Mouse (Mus musculus) lung, postnatal 0 days (tissue): ENCODE measurements at regions not wholly inside any gene's neighbourhood (a gene's known extent, or its start where the extent isn't known, plus 50 kb on each side); places are given as distances from the start of the nearest gene placed in this dataset.

Experiments used
- ATAC-seq: fragments of 200-750 bp; cut with Nextera tagmentation; 2 replicates; pipeline ENCODE4 v1.8.0; 2017; ENCODE audit warnings: moderate library complexity
- DNase-seq: peaks from one replicate; pipeline ENCODE4 v3.0.0-alpha.2; 2016; ENCODE audit warnings: low spot score
- H3K27ac ChIP-seq: fragments of 300-500 bp; sonication (generic); 2 replicates; pipeline ENCODE4 v1.5.1; 2014; ENCODE audit warnings: antibody characterized with exemption, mild to moderate bottlenecking, low read length, mixed read lengths
- H3K27me3 ChIP-seq: fragments of 300-500 bp; sonication (generic); replicated peaks from 2 replicates; pipeline ENCODE4 v1.6.1; 2014; ENCODE audit warnings: low read length, mixed read lengths; ENCODE audit not compliant: insufficient read depth
- H3K36me3 ChIP-seq: fragments of 300-500 bp; sonication (generic); 2 replicates; pipeline ENCODE4 v1.6.1; 2014; ENCODE audit warnings: low read length, mixed read lengths; ENCODE audit not compliant: insufficient read depth
- H3K4me1 ChIP-seq: fragments of 300-500 bp; sonication (generic); 2 replicates; pipeline ENCODE4 v1.6.1; 2014; ENCODE audit warnings: antibody characterized with exemption, low read depth, low read length, mixed read lengths; ENCODE audit not compliant: insufficient read depth
- H3K4me2 ChIP-seq: fragments of 300-500 bp; sonication (generic); replicated peaks from 2 replicates; pipeline ENCODE4 v1.6.1; 2014; ENCODE audit warnings: low read depth, mild to moderate bottlenecking, low read length, moderate library complexity, mixed read lengths
- H3K4me3 ChIP-seq: fragments of 300-500 bp; sonication (generic); 2 replicates; pipeline ENCODE4 v1.5.1; 2014; ENCODE audit warnings: low read depth, low read length
- H3K9ac ChIP-seq: fragments of 300-500 bp; sonication (generic); replicated peaks from 2 replicates; pipeline ENCODE4 v1.6.1; 2014; ENCODE audit warnings: low read depth, mild to moderate bottlenecking
- H3K9me3 ChIP-seq: fragments of 300-500 bp; sonication (generic); 2 replicates; pipeline ENCODE4 v1.6.1; 2016; ENCODE audit warnings: low read length, mixed read lengths
- CTCF ChIP-seq: IDR thresholded peaks from 2 replicates; pipeline ENCODE4 v1.5.1; 2016; ENCODE audit warnings: antibody characterized with exemption, mild to moderate bottlenecking
- EP300 ChIP-seq: IDR thresholded peaks from 2 replicates; pipeline ENCODE4 v1.6.1; 2016; ENCODE audit warnings: antibody characterized with exemption, mild to moderate bottlenecking, control low read depth
- WGBS: fragments of 180-500 bp; shearing (Covaris S2); extraction: QIAGEN DNeasy Blood & Tissue Kit; methylation state at CpG from one replicate; pipeline ENCODE4 v1.1.7; 2014; 5-methylcytosine and 5-hydroxymethylcytosine counted together

DNA sequence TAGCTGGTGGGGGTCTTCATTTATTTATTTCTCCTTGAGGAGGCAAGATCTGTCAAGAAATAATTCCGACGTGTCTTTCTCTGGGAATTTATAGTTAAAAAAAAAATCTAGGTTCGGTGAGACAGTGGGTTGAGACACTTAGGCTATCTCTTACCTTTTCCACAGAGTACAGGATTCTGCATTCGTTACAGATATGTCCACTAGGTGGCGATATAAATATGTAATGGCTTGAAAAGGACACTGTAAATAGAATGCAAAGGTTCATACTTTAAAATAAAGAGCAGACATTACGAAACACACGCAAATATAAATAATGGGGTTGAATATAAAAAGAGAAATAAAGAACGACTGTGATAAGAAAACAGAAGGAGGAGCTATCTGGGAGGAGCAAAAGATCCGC is 517.5 kb downstream of the Cps1 start:
- peak; percentile 35; the same call in 1 of the 2 replicates for ATAC-seq
- DNase-seq, result peak; percentile 48
- H3K4me3 ChIP-seq, result no peak overlapping the region

DNA sequence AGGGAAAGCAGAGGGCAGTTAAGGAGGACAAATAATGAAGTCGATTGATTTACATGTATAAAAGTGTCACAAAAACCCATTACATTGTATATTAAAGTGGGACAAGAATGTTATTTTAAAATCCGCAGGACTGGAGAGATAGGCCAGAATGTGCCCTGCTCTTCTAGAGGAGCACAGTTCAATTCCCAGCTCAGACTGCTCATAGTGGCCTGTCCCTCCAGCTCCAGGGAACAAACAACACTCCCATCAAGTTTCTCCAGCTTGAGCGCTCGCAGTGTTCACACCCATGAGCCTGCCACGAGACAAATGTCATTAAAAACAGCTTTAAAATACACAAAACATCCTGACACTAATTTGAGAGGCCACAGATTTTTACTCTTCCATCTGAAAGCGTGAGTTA is 517.9 kb downstream of the Cps1 start:
- H3K9me3 ChIP-seq, result no peaks in the 10 kb centered on the region
- 38% methylated on average over 6 of the region's 6 CpGs for WGBS
- no peaks in the 10 kb centered on the region for H3K4me1 ChIP-seq
- H3K27ac ChIP-seq, result no peak overlapping the region
- no peak for DNase-seq
- no peak overlapping the region for H3K9ac ChIP-seq
- ATAC-seq, result no peak
- no peak overlapping the region for H3K4me2 ChIP-seq
- TF ChIP-seq CTCF, result no peak
- TF ChIP-seq EP300, result no peak
- no peak overlapping the region for H3K4me3 ChIP-seq
- H3K36me3 ChIP-seq, result no peaks in the 10 kb centered on the region
- no peaks in the 10 kb centered on the region for H3K27me3 ChIP-seq

More for the DNA sequence above, 517.5 kb downstream of the Cps1 start:
- peak; percentile 68 for TF ChIP-seq CTCF
- TF ChIP-seq EP300, result no peak
- no peak overlapping the region for H3K27ac ChIP-seq
- H3K36me3 ChIP-seq, result no peaks in the 10 kb centered on the region
- no peaks in the 10 kb centered on the region for H3K4me1 ChIP-seq
- WGBS, result 10% methylated on average over 9 of the region's 9 CpGs
- H3K27me3 ChIP-seq, result no peaks in the 10 kb centered on the region
- no peak overlapping the region for H3K4me2 ChIP-seq
- no peak overlapping the region for H3K9ac ChIP-seq
- H3K9me3 ChIP-seq, result no peaks in the 10 kb centered on the region

DNA sequence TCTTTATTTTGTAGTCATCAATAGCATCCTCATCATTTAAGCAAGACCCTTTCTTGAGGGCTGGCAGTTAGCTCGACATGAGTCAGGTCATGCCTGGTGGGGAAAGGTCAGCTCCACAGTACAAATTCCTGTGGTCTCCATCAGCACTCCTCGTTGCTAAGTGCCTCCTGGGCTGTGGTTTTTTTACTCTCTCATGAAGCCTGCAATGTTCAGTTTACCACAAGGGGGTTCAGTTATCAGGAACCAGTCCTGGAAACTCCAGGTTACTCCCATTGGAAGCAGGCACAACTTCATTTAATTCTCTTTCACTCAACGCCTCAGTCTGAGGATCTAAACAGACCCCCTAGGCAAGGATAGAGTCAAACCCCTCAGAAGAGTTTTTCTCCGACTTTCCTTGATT is 520.8 kb downstream of the Cps1 start:
- 38% methylated on average over 4 of the region's 4 CpGs for WGBS

More for the DNA sequence above, 520.8 kb downstream of the Cps1 start:
- no peaks in the 10 kb centered on the region for H3K4me1 ChIP-seq
- H3K4me2 ChIP-seq, result no peak overlapping the region
- no peaks in the 10 kb centered on the region for H3K27me3 ChIP-seq
- H3K9me3 ChIP-seq, result no peaks in the 10 kb centered on the region
- ATAC-seq (no peak), DNase-seq (no peak)
- no peak overlapping the region for H3K27ac ChIP-seq
- H3K9ac ChIP-seq, result no peak overlapping the region
- H3K4me3 ChIP-seq, result no peak overlapping the region
- no peak for TF ChIP-seq EP300
- no peak for TF ChIP-seq CTCF
- no peaks in the 10 kb centered on the region for H3K36me3 ChIP-seq
